Mouse (Mus musculus) lung, postnatal 36 days (tissue): Measurements from ENCODE around the gene Kcnn1.

Source experiments
- DNase-seq: peaks from one replicate; pipeline ENCODE4 v3.0.0; 2022; ENCODE audit warnings: mixed read lengths

Gene Kcnn1

GRCm38 (mm10) chr8:70866001-70866520 is 3.0 kb upstream of the Kcnn1 start:
- no peak for DNase-seq

- peak; percentile 100 for DNase-seq
Measured at GRCm38 (mm10) chr8:70865350-70866000, 2.4 kb upstream of the Kcnn1 start.

- no peak for DNase-seq
Measured at GRCm38 (mm10) chr8:70864712-70865221, 1.7 kb upstream of the Kcnn1 start.

GRCm38 (mm10) chr8:70863956-70864711 is 1.1 kb upstream of the Kcnn1 start:
- no peak for DNase-seq

- DNase-seq = no peak
Measured at GRCm38 (mm10) chr8:70857516-70857915, 5.5 kb downstream of the Kcnn1 start.

GRCm38 (mm10) chr8:70856541-70857197 is 6.4 kb downstream of the Kcnn1 start:
- DNase-seq = peak; percentile 79

- no peak for DNase-seq
Measured at GRCm38 (mm10) chr8:70856028-70856427, 7.0 kb downstream of the Kcnn1 start.

GRCm38 (mm10) chr8:70853863-70854262 is 9.2 kb downstream of the Kcnn1 start:
- DNase-seq = peak; percentile 45

GRCm38 (mm10) chr8:70852595-70853231 is 10.3 kb downstream of the Kcnn1 start:
- no peak for DNase-seq

GRCm38 (mm10) chr8:70851837-70852236 is 11.2 kb downstream of the Kcnn1 start:
- DNase-seq = no peak

- no peak for DNase-seq
Measured at GRCm38 (mm10) chr8:70850947-70851346, 12.1 kb downstream of the Kcnn1 start.

- no peak for DNase-seq
Measured at GRCm38 (mm10) chr8:70850132-70850845, 12.8 kb downstream of the Kcnn1 start.

GRCm38 (mm10) chr8:70849333-70849990 is 13.6 kb downstream of the Kcnn1 start:
- DNase-seq = no peak

- no peak for DNase-seq
Measured at GRCm38 (mm10) chr8:70846371-70847154, 16.5 kb downstream of the Kcnn1 start.

GRCm38 (mm10) chr8:70845108-70845507 is 17.9 kb downstream of the Kcnn1 start:
- DNase-seq = no peak

- DNase-seq = peak; percentile 95
Measured at GRCm38 (mm10) chr8:70844523-70844922, 18.5 kb downstream of the Kcnn1 start.

- no peak for DNase-seq
Measured at GRCm38 (mm10) chr8:70843941-70844340, 19.1 kb downstream of the Kcnn1 start.

GRCm38 (mm10) chr8:70843214-70843773 is 19.8 kb downstream of the Kcnn1 start:
- DNase-seq = no peak

GRCm38 (mm10) chr8:70842484-70842883 is 20.6 kb downstream of the Kcnn1 start:
- DNase-seq = no peak
